Mouse (Mus musculus): ENCODE results near the gene Inpp5a. TPM values are rescaled to one million over a fixed set of nuclear protein-coding genes. Genes with fewer than 3 reads are reported as not detected.

Inpp5a gene
- total RNA-seq, 2 experiments from 2014 or later = 103 to 105 TPM

GRCm38 (mm10) chr7:139368722-139369380 lies 20.1 kb upstream of the Inpp5a start:
- no peak for DNase-seq (ENCODE audit: low spot score in 2 of 2)

- DNase-seq (ENCODE audit: low spot score in 2 of 2) = no peak
These were observed 19.3 kb upstream of the Inpp5a start for GRCm38 (mm10) chr7:139369501-139370088.

- no peak for DNase-seq (ENCODE audit: low spot score in 2 of 2)
These were observed 17.5 kb upstream of the Inpp5a start for GRCm38 (mm10) chr7:139371389-139371788.

- no peak for DNase-seq (ENCODE audit: low spot score in 2 of 2)
These were observed 11.5 kb upstream of the Inpp5a start for GRCm38 (mm10) chr7:139377381-139377780.

- no peak for DNase-seq (ENCODE audit: low spot score in 2 of 2)
These were observed 10.6 kb upstream of the Inpp5a start for GRCm38 (mm10) chr7:139378355-139378754.

- DNase-seq (ENCODE audit: low spot score in 2 of 2) = no peak
These were observed 9.2 kb upstream of the Inpp5a start for GRCm38 (mm10) chr7:139379745-139380144.

GRCm38 (mm10) chr7:139380225-139380624 lies 8.7 kb upstream of the Inpp5a start:
- no peak for DNase-seq (ENCODE audit: low spot score in 2 of 2)

- DNase-seq (ENCODE audit: low spot score in 2 of 2) = no peak
These were observed 7.0 kb upstream of the Inpp5a start for GRCm38 (mm10) chr7:139381877-139382276.

- no peak for DNase-seq (ENCODE audit: low spot score in 2 of 2)
These were observed 6.1 kb upstream of the Inpp5a start for GRCm38 (mm10) chr7:139382796-139383195.

- DNase-seq (ENCODE audit: low spot score in 2 of 2) = no peak
These were observed 4.4 kb upstream of the Inpp5a start for GRCm38 (mm10) chr7:139384500-139384899.

- no peak for DNase-seq (ENCODE audit: low spot score in 2 of 2)
These were observed 3.9 kb upstream of the Inpp5a start for GRCm38 (mm10) chr7:139384916-139385530.

GRCm38 (mm10) chr7:139386933-139387690 lies 1.8 kb upstream of the Inpp5a start:
- DNase-seq (ENCODE audit: low spot score in 2 of 2) = no peak

GRCm38 (mm10) chr7:139387921-139388669 lies 814 bp upstream of the Inpp5a start:
- no peak for DNase-seq (ENCODE audit: low spot score in 2 of 2)

GRCm38 (mm10) chr7:139389213-139389761 lies 378 bp downstream of the Inpp5a start:
- DNase-seq (ENCODE audit: low spot score in 2 of 2) = no peak

- DNase-seq (ENCODE audit: low spot score in 2 of 2) = no peak
These were observed 1.5 kb downstream of the Inpp5a start for GRCm38 (mm10) chr7:139390380-139390779.

GRCm38 (mm10) chr7:139390926-139391325 lies 2.0 kb downstream of the Inpp5a start:
- DNase-seq (ENCODE audit: low spot score in 2 of 2) = no peak

GRCm38 (mm10) chr7:139391691-139392090 lies 2.8 kb downstream of the Inpp5a start:
- no peak for DNase-seq (ENCODE audit: low spot score in 2 of 2)

- no peak for DNase-seq (ENCODE audit: low spot score in 2 of 2)
These were observed 3.2 kb downstream of the Inpp5a start for GRCm38 (mm10) chr7:139392106-139392505.

- DNase-seq (ENCODE audit: low spot score in 2 of 2) = no peak
These were observed 3.9 kb downstream of the Inpp5a start for GRCm38 (mm10) chr7:139392691-139393235.

GRCm38 (mm10) chr7:139397521-139397920 lies 8.6 kb downstream of the Inpp5a start:
- no peak for DNase-seq (ENCODE audit: low spot score in 2 of 2)

GRCm38 (mm10) chr7:139398111-139398510 lies 9.2 kb downstream of the Inpp5a start:
- no peak for DNase-seq (ENCODE audit: low spot score in 2 of 2)

All from adrenal gland, postnatal 4 days (tissue).